Mouse (Mus musculus) embryonic fibroblast, embryonic 13.5 days (primary cell): ENCODE measurements at regions not wholly inside any gene's neighbourhood (a gene's known extent, or its start where the extent isn't known, plus 50 kb on each side); places are given as distances from the start of the nearest gene placed in this dataset.

Source experiments
- CTCF ChIP-seq: IDR thresholded peaks from 2 replicates; pipeline ENCODE4 v1.5.1; 2011; ENCODE audit warnings: mild to moderate bottlenecking, control low read depth, low read length, moderate library complexity, borderline replicate concordance; ENCODE audit not compliant: insufficient read depth
- POLR2A ChIP-seq: IDR thresholded peaks from 2 replicates; pipeline ENCODE4 v1.6.1; 2011; ENCODE audit warnings: low read depth, mild to moderate bottlenecking, control low read depth, low read length, moderate library complexity

GRCm38 (mm10) chr10:72778356-72778755, 123.7 kb downstream of the Zwint start:
- TF ChIP-seq POLR2A (no peak), CTCF (no peak)
